Mouse (Mus musculus): Measurements from ENCODE around the gene Smad5.

Smad5 gene

DNA sequence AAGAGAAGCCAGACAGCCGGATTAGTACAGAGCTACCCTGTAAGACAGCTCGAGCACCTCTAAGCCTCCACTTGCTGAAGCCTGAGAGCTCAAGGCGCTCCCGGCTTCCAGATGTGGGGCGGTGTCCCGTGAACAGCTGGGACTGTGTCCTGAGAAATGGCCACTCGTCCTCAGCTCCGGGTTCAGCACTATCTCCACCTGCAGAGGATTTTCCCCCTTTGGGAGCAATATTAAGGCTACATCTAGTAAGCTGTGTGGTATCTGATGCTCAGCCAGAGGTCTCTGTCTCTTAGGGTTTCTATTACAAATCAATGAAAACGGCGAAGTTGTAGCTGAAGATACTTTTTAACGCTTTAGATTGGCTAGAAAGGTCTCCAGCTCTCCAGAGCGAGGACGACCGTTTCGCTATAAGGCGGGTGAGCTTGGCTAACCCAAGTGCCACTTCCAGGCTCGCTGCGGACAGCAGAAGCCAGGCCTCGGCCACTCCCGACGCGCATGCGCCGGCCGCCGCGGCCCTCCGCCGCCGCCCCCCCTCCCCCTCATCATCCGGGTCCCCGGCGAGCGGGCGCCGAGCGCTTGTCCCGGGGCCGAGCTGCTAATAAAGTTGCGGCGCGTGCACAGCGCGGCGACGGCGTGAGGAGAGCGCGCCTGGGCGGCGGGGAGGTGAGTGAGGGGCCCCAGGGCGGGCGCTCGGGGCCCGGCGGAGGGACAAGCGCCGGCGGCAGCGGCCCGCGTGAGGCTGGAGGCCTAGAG lies at the start of gene Smad5:
TSS of gene Smad5 (plus strand) at position 542 of the 753 bp plus-strand sequence.
- peak; percentile 92 for DNase-seq

GRCm38 (mm10) chr13:56654176-56654575 lies 48.6 kb upstream of the Smad5 start:
- no peak for DNase-seq

DNA sequence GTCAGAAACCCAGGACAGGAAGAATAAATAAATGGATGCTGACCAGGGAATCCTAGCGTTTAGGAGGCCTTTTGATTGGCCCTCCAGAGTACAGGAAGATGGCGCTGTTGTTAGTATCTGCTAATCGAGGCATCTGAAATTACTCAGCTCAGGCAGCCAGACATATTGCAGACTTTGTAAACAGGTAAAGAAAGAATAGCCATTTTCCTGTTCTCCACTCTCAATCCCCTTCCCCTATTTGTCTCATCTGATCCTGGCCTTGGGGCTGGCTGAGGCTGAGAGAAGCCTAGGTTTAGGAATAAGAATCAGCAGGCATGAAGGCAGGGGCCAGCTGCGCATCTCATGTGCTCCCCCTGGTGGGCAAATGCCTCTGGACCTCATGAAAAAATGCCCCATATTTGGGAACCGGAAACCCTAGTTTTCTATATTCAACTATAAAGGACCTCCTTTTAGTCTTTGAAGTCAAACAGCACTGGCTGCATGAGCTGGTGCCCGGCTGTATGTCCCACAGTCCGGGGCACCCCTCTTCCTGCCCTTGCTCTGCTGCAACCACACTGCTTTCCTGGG lies 44.8 kb upstream of the Smad5 start:
- DNase-seq, result peak; percentile 78

GRCm38 (mm10) chr13:56658931-56659330 lies 43.9 kb upstream of the Smad5 start:
- DNase-seq, result no peak

DNA sequence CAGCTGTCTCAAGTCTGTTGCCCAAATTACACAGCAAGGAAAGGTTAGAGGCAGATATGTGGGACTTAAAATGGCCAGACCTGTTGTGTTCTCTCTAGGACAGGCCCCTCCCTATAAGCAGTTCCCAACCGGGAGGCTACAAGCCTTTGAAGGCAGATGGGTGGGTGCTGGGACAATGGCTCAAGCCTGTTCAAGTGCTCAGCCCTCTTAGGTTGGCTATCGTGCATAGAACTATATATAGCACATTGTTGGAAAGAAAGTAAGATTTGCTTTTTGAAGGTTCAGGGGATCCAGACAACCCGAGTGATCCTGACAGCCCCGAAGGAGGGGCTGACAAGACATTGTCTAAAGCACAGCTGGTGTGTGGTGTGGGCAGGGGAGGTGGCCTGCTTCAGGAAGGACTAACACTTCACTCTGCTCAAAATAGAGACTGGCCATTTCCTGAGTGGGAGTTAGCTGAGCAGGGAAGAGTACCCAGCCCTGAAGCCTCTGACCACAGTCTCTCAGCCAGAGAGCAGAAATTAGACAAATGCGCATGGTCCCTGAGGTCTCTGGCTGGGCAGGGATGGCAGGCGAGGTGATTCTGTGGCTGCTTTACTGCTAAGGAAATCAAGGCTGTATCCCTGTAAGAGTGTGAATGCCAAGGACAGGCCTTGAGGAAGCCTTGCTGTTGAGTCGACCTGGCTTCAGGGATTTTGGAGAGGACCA lies 40.7 kb upstream of the Smad5 start:
- no peak for DNase-seq

DNA sequence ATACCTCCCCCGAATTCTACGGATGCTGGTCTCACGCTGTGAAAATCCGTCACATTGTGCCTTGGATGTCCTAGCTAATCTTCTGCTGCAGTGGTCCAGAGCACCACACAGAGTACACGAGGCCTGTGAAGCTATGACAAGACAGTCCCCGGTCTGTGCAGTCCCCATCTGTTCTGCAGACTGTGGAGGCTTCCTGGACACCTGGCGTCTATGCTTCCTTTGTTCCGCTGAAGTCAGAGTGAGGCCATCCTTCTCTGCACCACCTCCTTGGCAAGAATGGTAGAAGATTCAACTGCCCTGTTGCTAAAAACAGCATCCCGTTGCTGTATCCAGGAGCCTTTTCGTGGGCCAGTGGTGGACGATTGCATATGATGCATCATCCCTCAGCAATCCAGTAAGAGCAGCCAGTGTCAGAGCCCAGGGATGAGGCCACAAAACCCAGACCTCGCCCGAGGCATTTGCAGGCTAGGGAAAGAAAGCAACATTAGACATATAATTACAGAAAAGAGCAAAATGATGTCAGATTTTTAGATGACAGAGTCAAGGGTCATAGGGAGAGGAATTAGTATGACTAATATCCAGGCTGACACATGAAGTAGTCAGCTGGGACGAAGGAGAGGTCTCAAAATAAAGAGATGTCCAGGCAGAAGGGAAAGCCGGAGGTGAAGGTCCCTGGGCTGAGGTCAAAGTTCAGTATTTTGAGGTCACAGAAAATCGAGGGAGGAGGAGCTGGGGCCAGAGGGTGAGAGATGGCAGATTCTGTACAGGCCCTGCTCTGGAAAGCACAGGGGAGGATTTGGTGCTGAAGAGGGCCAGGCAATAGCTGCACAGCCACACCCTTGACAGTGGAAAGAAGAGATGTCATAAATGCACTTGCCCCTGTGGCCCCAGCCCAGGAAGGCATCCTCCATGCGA lies 38.3 kb upstream of the Smad5 start:
- DNase-seq, result no peak

DNA sequence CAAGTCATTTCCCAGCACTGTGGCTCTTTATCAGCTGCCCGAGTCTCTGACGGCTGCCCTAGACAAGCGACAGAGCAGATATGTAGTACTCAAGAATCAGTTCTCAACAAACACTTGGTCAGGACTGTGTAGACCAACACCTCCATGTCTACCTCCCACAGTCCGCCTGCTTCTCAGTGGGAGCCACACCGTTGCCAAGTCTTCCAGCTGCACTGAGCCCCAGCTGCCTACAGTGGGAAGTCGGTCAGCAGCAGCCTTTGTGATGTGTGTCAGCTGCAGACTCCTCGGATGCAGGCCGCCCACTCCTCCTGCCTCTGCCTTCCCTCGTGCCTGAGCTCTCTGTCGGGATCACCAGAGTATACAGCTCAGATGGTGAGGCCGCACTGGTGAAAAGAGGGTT lies 31.6 kb upstream of the Smad5 start:
- no peak for DNase-seq

GRCm38 (mm10) chr13:56677731-56678130 lies 25.1 kb upstream of the Smad5 start:
- DNase-seq, result no peak

GRCm38 (mm10) chr13:56678188-56678787 lies 24.5 kb upstream of the Smad5 start:
- DNase-seq, result no peak

GRCm38 (mm10) chr13:56678826-56679504 lies 23.8 kb upstream of the Smad5 start:
- DNase-seq, result no peak

DNA sequence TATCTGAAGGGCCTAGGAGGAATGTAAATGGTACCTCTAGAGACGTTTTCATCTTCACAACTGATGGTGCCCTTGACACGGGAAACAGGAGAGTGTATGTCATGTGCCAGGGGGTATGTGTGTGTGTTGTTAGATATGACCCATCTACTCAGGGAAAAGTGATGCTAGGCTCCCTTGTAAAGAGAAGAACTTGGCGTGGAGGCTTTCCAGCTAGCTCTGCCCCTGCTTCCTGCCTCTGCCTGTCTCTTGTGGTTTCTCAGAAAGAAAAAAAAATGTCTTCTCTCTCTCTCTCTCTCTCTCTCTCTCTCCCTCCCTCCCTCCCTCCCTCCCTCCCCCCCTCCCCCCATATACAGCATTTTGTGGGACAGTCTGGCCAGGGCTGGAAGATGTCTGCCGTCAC lies 20.9 kb upstream of the Smad5 start:
- no peak for DNase-seq

DNA sequence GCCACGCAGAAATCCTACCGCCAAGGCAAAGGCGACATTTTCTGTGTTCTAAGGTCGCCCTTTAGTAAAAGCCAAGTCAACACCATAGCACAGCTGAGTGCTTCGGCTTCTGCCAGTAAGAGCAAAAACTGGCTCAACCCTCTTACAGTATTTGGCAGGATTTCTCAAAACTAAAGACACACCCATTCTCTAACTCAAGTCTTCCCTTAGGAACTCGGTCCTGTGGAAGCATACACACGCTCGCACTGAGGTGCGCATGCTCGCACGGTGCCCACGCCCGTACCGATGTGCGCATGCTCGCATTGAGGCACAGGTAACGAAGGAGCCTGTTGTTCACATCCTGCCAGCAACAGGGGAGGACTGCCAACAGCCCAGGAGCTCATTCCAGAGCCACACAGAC lies 20.5 kb upstream of the Smad5 start:
- peak; percentile 28 for DNase-seq

GRCm38 (mm10) chr13:56683306-56683705 lies 19.5 kb upstream of the Smad5 start:
- no peak for DNase-seq

- no peak for DNase-seq
Observed at GRCm38 (mm10) chr13:56692011-56692410, 10.8 kb upstream of the Smad5 start.

GRCm38 (mm10) chr13:56692644-56693043 lies 10.2 kb upstream of the Smad5 start:
- DNase-seq, result no peak

GRCm38 (mm10) chr13:56695701-56696100 lies 7.1 kb upstream of the Smad5 start:
- no peak for DNase-seq

DNA sequence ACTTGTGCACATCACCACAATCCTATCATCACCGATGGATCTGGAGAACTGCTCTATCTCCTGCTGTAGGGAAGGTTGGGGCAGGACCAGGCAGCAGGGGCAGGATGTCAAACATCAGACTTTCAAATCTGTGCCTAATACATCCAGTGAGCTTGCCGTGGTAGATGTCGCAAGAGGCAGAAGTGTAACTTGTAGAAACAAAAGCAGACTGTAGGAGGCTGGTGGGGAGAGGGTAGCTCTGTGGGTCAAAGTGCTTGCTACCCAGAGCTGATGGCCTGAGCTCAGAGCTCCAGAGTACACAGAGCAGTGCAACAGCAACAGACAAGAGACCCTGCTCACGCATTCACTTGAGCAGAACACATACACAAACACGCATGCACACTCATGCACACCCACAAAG lies 6.1 kb upstream of the Smad5 start:
- no peak for DNase-seq

GRCm38 (mm10) chr13:56697171-56697570 lies 5.6 kb upstream of the Smad5 start:
- DNase-seq, result no peak

GRCm38 (mm10) chr13:56698391-56698790 lies 4.4 kb upstream of the Smad5 start:
- DNase-seq, result peak; percentile 52

GRCm38 (mm10) chr13:56699370-56699769 lies 3.4 kb upstream of the Smad5 start:
- no peak for DNase-seq

- no peak for DNase-seq
Observed at GRCm38 (mm10) chr13:56700981-56701380, 1.8 kb upstream of the Smad5 start.

GRCm38 (mm10) chr13:56701924-56702323 lies 886 bp upstream of the Smad5 start:
- DNase-seq, result no peak

All from right cerebral cortex, postnatal 4 days (tissue).